Mouse (Mus musculus): Measurements from ENCODE around the gene Gm44790.

Gm44790 gene

GRCm38 (mm10) chr6:86419239-86419638, 7.2 kb upstream of the Gm44790 start:
- no peaks in the 10 kb centered on the region for H3K4me1 ChIP-seq (replicated peaks; ENCODE audit: low read depth, low read length)
- H3K9me3 ChIP-seq (ENCODE audit: low read length), result no peaks in the 10 kb centered on the region
- TF ChIP-seq NANOG (IDR thresholded peaks at IDR 0.05; ENCODE audit: borderline replicate concordance, low read length), result no peak
- TF ChIP-seq POU5F1 (IDR thresholded peaks at IDR 0.05; ENCODE audit: borderline replicate concordance, low read length), result no peak
- no peak for TF ChIP-seq CTCF (conservative IDR thresholded peaks at IDR 0.05; ENCODE audit: low read length)
- H3K4me3 ChIP-seq (replicated peaks; ENCODE audit: low read length), result no peak overlapping the region
- peaks cover 72% of the 10 kb centered on the region for H3K36me3 ChIP-seq (ENCODE audit: insufficient read depth, low read length)
- H3K27me3 ChIP-seq (ENCODE audit: insufficient read depth, low read length), result no peaks in the 10 kb centered on the region

- H3K9me3 ChIP-seq (ENCODE audit: low read length), result no peaks in the 10 kb centered on the region
- no peaks in the 10 kb centered on the region for H3K4me1 ChIP-seq (replicated peaks; ENCODE audit: low read depth, low read length)
- H3K4me3 ChIP-seq (replicated peaks; ENCODE audit: low read length), result no peak overlapping the region
- TF ChIP-seq CTCF (conservative IDR thresholded peaks at IDR 0.05; ENCODE audit: low read length), result peak; percentile 81
- TF ChIP-seq POU5F1 (IDR thresholded peaks at IDR 0.05; ENCODE audit: borderline replicate concordance, low read length), result no peak
- H3K27me3 ChIP-seq (ENCODE audit: insufficient read depth, low read length), result no peaks in the 10 kb centered on the region
- H3K36me3 ChIP-seq (ENCODE audit: insufficient read depth, low read length), result peaks cover 78% of the 10 kb centered on the region
Measured at GRCm38 (mm10) chr6:86420491-86420890, 6.0 kb upstream of the Gm44790 start.

DNA sequence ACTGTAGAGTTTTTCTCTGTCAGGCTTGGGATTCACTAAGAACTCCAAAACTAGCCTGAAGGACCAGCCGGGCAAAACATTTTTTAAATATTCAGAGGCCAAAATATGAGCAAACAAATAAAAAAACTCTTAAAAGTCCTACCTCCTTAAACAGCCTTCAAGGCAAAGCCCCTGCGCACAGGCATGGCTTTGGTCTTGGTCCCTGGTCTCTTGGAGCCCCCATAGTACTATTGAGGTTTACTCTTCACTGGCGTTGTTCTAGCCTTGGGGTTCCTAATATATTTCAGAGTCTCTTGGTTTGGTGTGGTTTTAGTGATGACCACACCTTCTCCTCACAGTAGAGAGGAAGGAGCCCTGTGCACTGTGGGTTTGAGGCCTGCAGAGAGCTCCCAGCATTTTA, 5.1 kb downstream of the Gm44790 start:
- Histone ChIP-seq H3K27me3 (ENCODE audit: insufficient read depth, low read length) (no peaks in the 10 kb centered on the region), H3K4me3 (replicated peaks; ENCODE audit: low read length) (no peak overlapping the region), H3K4me1 (replicated peaks; ENCODE audit: low read depth, low read length) (no peaks in the 10 kb centered on the region), H3K36me3 (ENCODE audit: insufficient read depth, low read length) (peaks cover 88% of the 10 kb centered on the region), H3K9me3 (ENCODE audit: low read length) (no peaks in the 10 kb centered on the region)
- TF ChIP-seq POU5F1 (IDR thresholded peaks at IDR 0.05; ENCODE audit: borderline replicate concordance, low read length), result no peak
- no peak for TF ChIP-seq NANOG (IDR thresholded peaks at IDR 0.05; ENCODE audit: borderline replicate concordance, low read length)
- no peak for TF ChIP-seq CTCF (conservative IDR thresholded peaks at IDR 0.05; ENCODE audit: low read length)

DNA sequence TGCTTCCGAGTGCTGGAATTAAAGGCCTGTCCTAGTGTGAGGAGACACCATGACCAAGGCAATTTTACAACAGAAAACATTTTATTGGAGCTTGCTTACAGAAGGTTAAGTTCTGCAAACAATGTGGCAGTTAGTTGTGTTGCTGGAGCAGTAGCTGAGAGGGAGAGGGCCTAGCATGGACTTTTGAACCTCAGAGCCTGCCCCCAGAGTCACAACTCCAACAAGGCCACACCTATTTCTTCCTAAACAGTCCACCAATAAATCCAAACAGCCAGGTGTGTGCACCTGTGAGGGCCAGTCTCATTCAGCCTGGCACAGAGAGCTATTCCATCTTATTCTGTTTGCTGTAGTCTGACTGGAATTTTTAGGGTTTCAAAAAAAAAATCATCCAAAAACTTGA, 7.2 kb downstream of the Gm44790 start:
- no peaks in the 10 kb centered on the region for H3K9me3 ChIP-seq (ENCODE audit: low read length)
- H3K36me3 ChIP-seq (ENCODE audit: insufficient read depth, low read length), result peaks cover 67% of the 10 kb centered on the region
- TF ChIP-seq POU5F1 (IDR thresholded peaks at IDR 0.05; ENCODE audit: borderline replicate concordance, low read length) (no peak), NANOG (IDR thresholded peaks at IDR 0.05; ENCODE audit: borderline replicate concordance, low read length) (no peak), CTCF (conservative IDR thresholded peaks at IDR 0.05; ENCODE audit: low read length) (no peak)
- no peak overlapping the region for H3K4me3 ChIP-seq (replicated peaks; ENCODE audit: low read length)
- peaks cover 8% of the 10 kb centered on the region for H3K4me1 ChIP-seq (replicated peaks; ENCODE audit: low read depth, low read length)
- H3K27me3 ChIP-seq (ENCODE audit: insufficient read depth, low read length), result no peaks in the 10 kb centered on the region

- Histone ChIP-seq H3K4me3 (replicated peaks; ENCODE audit: low read length) (peak overlapping the region; percentile 98), H3K36me3 (ENCODE audit: insufficient read depth, low read length) (peaks cover 62% of the 10 kb centered on the region), H3K27me3 (ENCODE audit: insufficient read depth, low read length) (no peaks in the 10 kb centered on the region), H3K9me3 (ENCODE audit: low read length) (no peaks in the 10 kb centered on the region), H3K4me1 (replicated peaks; ENCODE audit: low read depth, low read length) (peaks cover 18% of the 10 kb centered on the region)
- no peak for TF ChIP-seq POU5F1 (IDR thresholded peaks at IDR 0.05; ENCODE audit: borderline replicate concordance, low read length)
- TF ChIP-seq CTCF (conservative IDR thresholded peaks at IDR 0.05; ENCODE audit: low read length), result peak; percentile 62
- TF ChIP-seq NANOG (IDR thresholded peaks at IDR 0.05; ENCODE audit: borderline replicate concordance, low read length), result no peak
Measured at GRCm38 (mm10) chr6:86437711-86438110, 11.3 kb downstream of the Gm44790 start.

DNA sequence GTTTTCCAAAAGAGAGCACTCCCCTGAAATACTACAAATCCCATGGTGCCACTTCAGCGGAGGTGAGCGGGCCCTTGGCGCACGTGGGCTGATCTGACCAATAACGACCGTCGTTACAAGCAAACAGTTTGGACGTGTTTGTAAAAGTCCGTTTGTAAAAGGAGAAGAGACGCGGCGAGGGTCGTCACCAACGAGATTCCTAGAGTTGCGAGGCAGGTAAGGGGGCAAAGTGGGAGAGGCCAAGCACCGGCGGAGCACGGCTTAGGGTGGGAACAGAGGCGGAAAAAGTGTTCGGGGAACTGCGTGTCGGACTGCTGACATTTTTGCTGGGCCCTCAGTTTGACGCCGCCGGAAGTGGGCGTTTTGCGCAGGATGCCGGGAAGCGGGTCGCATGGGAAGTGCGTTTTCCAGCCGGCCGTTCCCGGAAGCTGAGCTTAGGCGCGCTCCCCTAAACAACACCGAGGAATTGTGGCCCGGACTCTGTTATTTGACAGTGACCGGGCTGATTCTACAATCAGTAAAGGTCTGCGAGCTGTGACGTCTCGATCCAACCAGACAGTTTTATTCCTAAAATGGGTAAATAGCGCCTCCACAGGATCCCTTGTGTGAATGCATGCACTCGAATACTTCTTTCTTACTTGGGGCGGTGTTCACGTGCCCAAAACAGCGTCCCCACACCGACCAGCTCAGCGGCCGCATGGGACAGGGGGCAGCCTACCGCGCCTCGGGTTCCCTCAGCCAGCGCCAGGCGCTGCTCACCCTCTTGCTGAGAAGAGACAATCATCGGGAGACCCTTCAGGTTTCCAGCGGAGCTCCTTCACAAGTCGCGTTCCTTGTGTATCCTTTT, 12.0 kb downstream of the Gm44790 start, which contains the start of gene C87436:
Gene C87436 (plus strand): TSS at position 103 of the 847 bp plus-strand sequence.
- peaks cover 18% of the 10 kb centered on the region for H3K4me1 ChIP-seq (replicated peaks; ENCODE audit: low read depth, low read length)
- no peaks in the 10 kb centered on the region for H3K9me3 ChIP-seq (ENCODE audit: low read length)
- H3K27me3 ChIP-seq (ENCODE audit: insufficient read depth, low read length), result no peaks in the 10 kb centered on the region
- peak within 1 kb of the TSS; percentile 98 for H3K4me3 ChIP-seq (replicated peaks; ENCODE audit: low read length)
- no peak for TF ChIP-seq NANOG (IDR thresholded peaks at IDR 0.05; ENCODE audit: borderline replicate concordance, low read length)
- no peak for TF ChIP-seq POU5F1 (IDR thresholded peaks at IDR 0.05; ENCODE audit: borderline replicate concordance, low read length)
- TF ChIP-seq CTCF (conservative IDR thresholded peaks at IDR 0.05; ENCODE audit: low read length), result peak; percentile 37
- H3K36me3 ChIP-seq (ENCODE audit: insufficient read depth, low read length), result peaks cover 63% of the 10 kb centered on the region

- no peak for TF ChIP-seq POU5F1 (IDR thresholded peaks at IDR 0.05; ENCODE audit: borderline replicate concordance, low read length)
- no peaks in the 10 kb centered on the region for H3K9me3 ChIP-seq (ENCODE audit: low read length)
- no peaks in the 10 kb centered on the region for H3K27me3 ChIP-seq (ENCODE audit: insufficient read depth, low read length)
- peaks cover 18% of the 10 kb centered on the region for H3K4me1 ChIP-seq (replicated peaks; ENCODE audit: low read depth, low read length)
- H3K4me3 ChIP-seq (replicated peaks; ENCODE audit: low read length), result peak overlapping the region; percentile 98
- H3K36me3 ChIP-seq (ENCODE audit: insufficient read depth, low read length), result peaks cover 65% of the 10 kb centered on the region
Measured at GRCm38 (mm10) chr6:86439119-86439496, 12.7 kb downstream of the Gm44790 start.

DNA sequence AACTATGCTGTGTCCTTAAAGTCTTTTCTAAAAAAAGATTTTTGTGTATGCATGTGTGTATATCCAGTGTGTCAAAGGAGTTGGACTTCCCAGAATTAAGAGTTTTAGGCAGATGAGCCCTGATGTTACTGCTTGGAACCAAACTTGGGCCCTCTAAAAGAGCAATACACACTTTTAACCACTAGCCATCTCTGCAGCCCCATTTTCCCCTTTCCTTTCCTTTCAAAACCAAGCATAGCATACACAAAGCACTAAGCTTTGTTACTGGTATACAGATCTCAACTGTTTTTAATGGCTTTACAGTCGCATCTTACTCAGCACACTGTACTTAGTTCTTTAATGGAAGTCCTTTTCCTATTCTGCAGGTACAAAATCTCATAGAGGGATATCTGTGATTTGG, 13.1 kb downstream of the Gm44790 start:
- H3K27me3 ChIP-seq (ENCODE audit: insufficient read depth, low read length), result no peaks in the 10 kb centered on the region
- peaks cover 18% of the 10 kb centered on the region for H3K4me1 ChIP-seq (replicated peaks; ENCODE audit: low read depth, low read length)
- TF ChIP-seq NANOG (IDR thresholded peaks at IDR 0.05; ENCODE audit: borderline replicate concordance, low read length), result no peak
- no peak for TF ChIP-seq POU5F1 (IDR thresholded peaks at IDR 0.05; ENCODE audit: borderline replicate concordance, low read length)
- TF ChIP-seq CTCF (conservative IDR thresholded peaks at IDR 0.05; ENCODE audit: low read length), result no peak
- H3K4me3 ChIP-seq (replicated peaks; ENCODE audit: low read length), result peak overlapping the region; percentile 98
- H3K36me3 ChIP-seq (ENCODE audit: insufficient read depth, low read length), result peaks cover 65% of the 10 kb centered on the region
- H3K9me3 ChIP-seq (ENCODE audit: low read length), result no peaks in the 10 kb centered on the region

- Histone ChIP-seq H3K27me3 (ENCODE audit: insufficient read depth, low read length) (no peaks in the 10 kb centered on the region), H3K9me3 (ENCODE audit: low read length) (no peaks in the 10 kb centered on the region), H3K4me1 (replicated peaks; ENCODE audit: low read depth, low read length) (peaks cover 18% of the 10 kb centered on the region), H3K36me3 (ENCODE audit: insufficient read depth, low read length) (peaks cover 62% of the 10 kb centered on the region), H3K4me3 (replicated peaks; ENCODE audit: low read length) (no peak overlapping the region)
- TF ChIP-seq CTCF (conservative IDR thresholded peaks at IDR 0.05; ENCODE audit: low read length) (no peak), POU5F1 (IDR thresholded peaks at IDR 0.05; ENCODE audit: borderline replicate concordance, low read length) (no peak), NANOG (IDR thresholded peaks at IDR 0.05; ENCODE audit: borderline replicate concordance, low read length) (no peak)
Measured at GRCm38 (mm10) chr6:86441571-86441970, 15.1 kb downstream of the Gm44790 start.

All from E14TG2a.4 (cell line).